Mouse (Mus musculus): ENCODE data around the gene Pde4d. TPM values are rescaled to one million over a fixed set of nuclear protein-coding genes. Genes with fewer than 3 reads are reported as not detected.

Pde4d gene
- polyA plus RNA-seq, 1 experiment: 33.8 TPM

GRCm38 (mm10) chr13:109992775-109993505 lies 1543.2 kb downstream of the Pde4d start:
- WGBS: 16% methylated on average over 5 of the region's 5 CpGs
- no peak overlapping the region for H3K27ac ChIP-seq (ENCODE audit: insufficient read depth, low read length)
- DNase-seq: peak; percentile 77 to 89

GRCm38 (mm10) chr13:109994240-109994764 lies 1544.6 kb downstream of the Pde4d start:
- no peak for DNase-seq
- WGBS: 83% methylated on average over 3 of the region's 3 CpGs
- no peak overlapping the region for H3K27ac ChIP-seq (ENCODE audit: insufficient read depth, low read length)
- TF ChIP-seq POLR2A (IDR thresholded peaks at IDR 0.05; ENCODE audit: borderline replicate concordance, insufficient read depth, low read length): no peak
- TF ChIP-seq CTCF (IDR thresholded peaks at IDR 0.05; ENCODE audit: borderline replicate concordance, insufficient read depth, low read depth, low read length): no peak
- no peaks in the 10 kb centered on the region for H3K27me3 ChIP-seq (ENCODE audit: control insufficient read depth, insufficient read depth, low read length)
- H3K4me3 ChIP-seq (replicated peaks; ENCODE audit: insufficient read depth, low read depth, low read length): no peak overlapping the region
- peaks cover 7% of the 10 kb centered on the region; the same call in 1 of the 2 replicates for H3K4me1 ChIP-seq (ENCODE audit: control insufficient read depth, insufficient read depth, low read length)

More at GRCm38 (mm10) chr13:109992775-109993505, 1543.2 kb downstream of the Pde4d start:
- Histone ChIP-seq H3K4me1 (ENCODE audit: control insufficient read depth, insufficient read depth, low read length) (peaks cover 7% of the 10 kb centered on the region; the same call in 1 of the 2 replicates), H3K4me3 (replicated peaks; ENCODE audit: insufficient read depth, low read depth, low read length) (no peak overlapping the region), H3K27me3 (ENCODE audit: control insufficient read depth, insufficient read depth, low read length) (no peaks in the 10 kb centered on the region)
- TF ChIP-seq CTCF (IDR thresholded peaks at IDR 0.05; ENCODE audit: borderline replicate concordance, insufficient read depth, low read depth, low read length) (no peak), POLR2A (IDR thresholded peaks at IDR 0.05; ENCODE audit: borderline replicate concordance, insufficient read depth, low read length) (no peak)

GRCm38 (mm10) chr13:110002081-110002480 lies 1552.3 kb downstream of the Pde4d start:
- no peak overlapping the region for H3K27ac ChIP-seq (ENCODE audit: insufficient read depth, low read length)
- no peaks in the 10 kb centered on the region for H3K4me1 ChIP-seq (ENCODE audit: control insufficient read depth, insufficient read depth, low read length)
- TF ChIP-seq POLR2A (IDR thresholded peaks at IDR 0.05; ENCODE audit: borderline replicate concordance, insufficient read depth, low read length) (no peak), CTCF (IDR thresholded peaks at IDR 0.05; ENCODE audit: borderline replicate concordance, insufficient read depth, low read depth, low read length) (no peak)
- no peak overlapping the region for H3K4me3 ChIP-seq (replicated peaks; ENCODE audit: insufficient read depth, low read depth, low read length)
- WGBS: 69% methylated on average over 3 of the region's 3 CpGs
- no peak for DNase-seq
- no peaks in the 10 kb centered on the region; the same call in 1 of the 2 replicates for H3K27me3 ChIP-seq (ENCODE audit: control insufficient read depth, insufficient read depth, low read length)

Other genes with a start within 250 kb of the Pde4d start
- gene Elovl7, start 235.5 kb upstream of the Pde4d start, polyA plus RNA-seq (2012; rRNA removed): 14.7 and 17.0 TPM in 2 replicates
- gene Depdc1b, start 133.6 kb upstream of the Pde4d start, polyA plus RNA-seq (2012; rRNA removed): 0.87 and 0.98 TPM in 2 replicates